Comparison of ENCODE assay signal across 19 mouse cellular contexts in genomic region chr10:34541717-34542490, GRCm38 (mm10). TPM values are rescaled to one million over a fixed set of nuclear protein-coding genes. Genes with fewer than 3 reads are reported as not detected.
"Had no signal": no experiment of that assay in that cellular context is flagged by ENCODE, and none has a peak within 500 bp of the region (broad histone marks: within the 10 kb centered on the region; RNA-seq: fewer than 3 reads in every experiment).

No protein-coding gene starts in this region.

- H3K27me3 ChIP-seq: liver, embryonic 15.5 days; lung, embryonic 15.5 days; midbrain, embryonic 13.5 days; midbrain, embryonic 15.5 days; neural tube, embryonic 12.5 days had no signal

- DNase-seq: liver, postnatal 0 days; lung, adult 2 months; lung, postnatal 14 days; lung, postnatal 36 days; right cerebral cortex, postnatal 14 days; spleen, adult 18-20 months; thymus, adult 18-20 months; thymus, postnatal 14 days; thymus, postnatal 36 days had no signal

- H3K4me1 ChIP-seq: liver, embryonic 15.5 days; lung, embryonic 15.5 days; midbrain, embryonic 13.5 days; midbrain, embryonic 15.5 days; neural tube, embryonic 12.5 days had no signal

- H3K9ac ChIP-seq: liver, embryonic 15.5 days; liver, postnatal 0 days; lung, embryonic 15.5 days; midbrain, embryonic 13.5 days; midbrain, embryonic 15.5 days; neural tube, embryonic 12.5 days had no signal

- H3K4me3 ChIP-seq: liver, embryonic 15.5 days; lung, embryonic 15.5 days; midbrain, embryonic 13.5 days; midbrain, embryonic 15.5 days; neural tube, embryonic 12.5 days had no signal

- ATAC-seq: liver, postnatal 0 days; lung, postnatal 0 days; midbrain, embryonic 13.5 days; midbrain, embryonic 15.5 days had no signal

- H3K4me2 ChIP-seq: liver, embryonic 15.5 days; lung, embryonic 15.5 days; midbrain, embryonic 11.5 days; midbrain, embryonic 13.5 days; midbrain, embryonic 15.5 days; neural tube, embryonic 12.5 days had no signal

- H3K27ac ChIP-seq: liver, embryonic 15.5 days; lung, embryonic 15.5 days; macrophage; midbrain, embryonic 13.5 days; midbrain, embryonic 15.5 days; neural tube, embryonic 12.5 days had no signal

- H3K36me3 ChIP-seq: liver, embryonic 15.5 days; lung, embryonic 15.5 days; midbrain, embryonic 13.5 days; midbrain, embryonic 15.5 days; neural tube, embryonic 12.5 days had no signal

- H3K9me3 ChIP-seq: liver, embryonic 15.5 days; lung, embryonic 15.5 days; midbrain, embryonic 13.5 days; midbrain, embryonic 15.5 days; neural tube, embryonic 12.5 days had no signal

RNA-seq across cellular contexts. Expression of gene Frk, which starts 58.7 kb away (rescaled TPM):
- total RNA-seq: megakaryocyte progenitor cell, adult 5-6 weeks; monocyte, adult 5-6 weeks had no signal
